Mouse (Mus musculus): ENCODE results near the gene Zfx. TPM values are rescaled to one million over a fixed set of nuclear protein-coding genes. Genes with fewer than 3 reads are reported as not detected.

Zfx gene
- polyA plus RNA-seq, 1 experiment = 4.7 TPM

GRCm38 (mm10) chrX:94133551-94133950, 10.0 kb upstream of the Zfx start:
- H3K79me2 ChIP-seq (ENCODE audit: control insufficient read depth, insufficient read depth) = no peaks in the 10 kb centered on the region
- no peaks in the 10 kb centered on the region for H3K27me3 ChIP-seq (ENCODE audit: control insufficient read depth, insufficient read depth, insufficient read length)
- no peak overlapping the region for H3ac ChIP-seq (ENCODE audit: control insufficient read depth, insufficient read length)
- H3K4me2 ChIP-seq (ENCODE audit: low read depth) = no peak overlapping the region
- no peak overlapping the region for H3K4me3 ChIP-seq
- TF ChIP-seq E2F4 (IDR thresholded peaks at IDR 0.05; ENCODE audit: insufficient read depth) (no peak), USF1 (IDR thresholded peaks at IDR 0.05; ENCODE audit: low read depth) (no peak)
- H3K36me3 ChIP-seq (ENCODE audit: control insufficient read depth, insufficient read depth) = no peaks in the 10 kb centered on the region

GRCm38 (mm10) chrX:94132239-94132638, 8.7 kb upstream of the Zfx start:
- Histone ChIP-seq H3K4me2 (ENCODE audit: low read depth) (no peak overlapping the region), H3K36me3 (ENCODE audit: control insufficient read depth, insufficient read depth) (no peaks in the 10 kb centered on the region), H3K79me2 (ENCODE audit: control insufficient read depth, insufficient read depth) (no peaks in the 10 kb centered on the region), H3K27me3 (ENCODE audit: control insufficient read depth, insufficient read depth, insufficient read length) (no peaks in the 10 kb centered on the region), H3ac (ENCODE audit: control insufficient read depth, insufficient read length) (no peak overlapping the region), H3K4me3 (no peak overlapping the region)
- TF ChIP-seq TCF3 (IDR thresholded peaks at IDR 0.05; ENCODE audit: insufficient read length, low read depth) = no peak
- no peak for TF ChIP-seq SRF (IDR thresholded peaks at IDR 0.05; ENCODE audit: control insufficient read depth, insufficient read length, low read depth)
- TF ChIP-seq REST (IDR thresholded peaks at IDR 0.05; ENCODE audit: insufficient read depth, insufficient read length) = no peak
- no peak for TF ChIP-seq MYOD1 (IDR thresholded peaks at IDR 0.05; ENCODE audit: control insufficient read depth in 1 of 3, insufficient read length in 2 of 3, low read depth in 2 of 3)
- TF ChIP-seq E2F4 (IDR thresholded peaks at IDR 0.05; ENCODE audit: insufficient read depth) = no peak
- TF ChIP-seq MYOG (IDR thresholded peaks at IDR 0.05; ENCODE audit: control insufficient read depth in 1 of 3, insufficient read depth in 1 of 3, insufficient read length in 2 of 3, low read depth in 2 of 3) = no peak

- H3K27me3 ChIP-seq (ENCODE audit: control insufficient read depth, insufficient read depth, insufficient read length) = no peaks in the 10 kb centered on the region
- no peak overlapping the region for H3K4me3 ChIP-seq
- H3K4me2 ChIP-seq (ENCODE audit: low read depth) = no peak overlapping the region
- no peaks in the 10 kb centered on the region for H3K36me3 ChIP-seq (ENCODE audit: control insufficient read depth, insufficient read depth)
- TF ChIP-seq TCF12 (IDR thresholded peaks at IDR 0.05; ENCODE audit: insufficient read depth, poor library complexity, severe bottlenecking) (no peak), MYOG (IDR thresholded peaks at IDR 0.05; ENCODE audit: control insufficient read depth in 1 of 3, insufficient read depth in 1 of 3, insufficient read length in 2 of 3, low read depth in 2 of 3) (no peak), SRF (IDR thresholded peaks at IDR 0.05; ENCODE audit: control insufficient read depth, insufficient read length, low read depth) (no peak)
- no peak overlapping the region for H3ac ChIP-seq (ENCODE audit: control insufficient read depth, insufficient read length)
- no peaks in the 10 kb centered on the region for H3K79me2 ChIP-seq (ENCODE audit: control insufficient read depth, insufficient read depth)
These were observed 6.2 kb upstream of the Zfx start for GRCm38 (mm10) chrX:94129712-94130111.

- TF ChIP-seq MYOG (IDR thresholded peaks at IDR 0.05; ENCODE audit: control insufficient read depth in 1 of 3, insufficient read depth in 1 of 3, insufficient read length in 2 of 3, low read depth in 2 of 3) = no peak
- TF ChIP-seq REST (IDR thresholded peaks at IDR 0.05; ENCODE audit: insufficient read depth, insufficient read length) = no peak
- no peak for TF ChIP-seq POLR2A (IDR thresholded peaks at IDR 0.05; ENCODE audit: insufficient read length, low read depth)
- TF ChIP-seq E2F4 (IDR thresholded peaks at IDR 0.05; ENCODE audit: insufficient read depth) = no peak
- no peak for TF ChIP-seq SRF (IDR thresholded peaks at IDR 0.05; ENCODE audit: control insufficient read depth, insufficient read length, low read depth)
- no peak for TF ChIP-seq MYOD1 (IDR thresholded peaks at IDR 0.05; ENCODE audit: control insufficient read depth in 1 of 3, insufficient read length in 2 of 3, low read depth in 2 of 3)
- TF ChIP-seq MAX (IDR thresholded peaks at IDR 0.05; ENCODE audit: low read depth) = no peak
- TF ChIP-seq USF1 (IDR thresholded peaks at IDR 0.05; ENCODE audit: low read depth) = no peak
- no peak for TF ChIP-seq POLR2AphosphoS2 (IDR thresholded peaks at IDR 0.05; ENCODE audit: insufficient read length, low read depth)
- no peak for TF ChIP-seq TCF3 (IDR thresholded peaks at IDR 0.05; ENCODE audit: insufficient read length, low read depth)
- TF ChIP-seq TCF12 (IDR thresholded peaks at IDR 0.05; ENCODE audit: insufficient read depth, poor library complexity, severe bottlenecking) = no peak
- TF ChIP-seq CEBPB (IDR thresholded peaks at IDR 0.05; ENCODE audit: insufficient read depth, poor library complexity, severe bottlenecking) = no peak
- Histone ChIP-seq H3ac (ENCODE audit: control insufficient read depth, insufficient read length) (no peak overlapping the region), H3K4me3 (no peak overlapping the region)
These were observed 2.4 kb upstream of the Zfx start for GRCm38 (mm10) chrX:94125950-94126349.

GRCm38 (mm10) chrX:94122709-94123058, 818 bp downstream of the Zfx start:
- Histone ChIP-seq H3ac (ENCODE audit: control insufficient read depth, insufficient read length) (peak overlapping the region; percentile 97), H3K4me3 (peak overlapping the region; percentile 56), H3K27me3 (ENCODE audit: control insufficient read depth, insufficient read depth, insufficient read length) (no peaks in the 10 kb centered on the region), H3K79me2 (ENCODE audit: control insufficient read depth, insufficient read depth) (peaks cover 39% of the 10 kb centered on the region), H3K4me2 (ENCODE audit: low read depth) (no peak overlapping the region), H3K36me3 (ENCODE audit: control insufficient read depth, insufficient read depth) (no peaks in the 10 kb centered on the region)
- no peak for TF ChIP-seq TCF3 (IDR thresholded peaks at IDR 0.05; ENCODE audit: insufficient read length, low read depth)
- no peak for TF ChIP-seq POLR2AphosphoS2 (IDR thresholded peaks at IDR 0.05; ENCODE audit: insufficient read length, low read depth)
- no peak for TF ChIP-seq REST (IDR thresholded peaks at IDR 0.05; ENCODE audit: insufficient read depth, insufficient read length)
- no peak for TF ChIP-seq POLR2A (IDR thresholded peaks at IDR 0.05; ENCODE audit: insufficient read length, low read depth)
- TF ChIP-seq MYOD1 (IDR thresholded peaks at IDR 0.05; ENCODE audit: control insufficient read depth in 1 of 3, insufficient read length in 2 of 3, low read depth in 2 of 3) = no peak
- no peak for TF ChIP-seq USF1 (IDR thresholded peaks at IDR 0.05; ENCODE audit: low read depth)
- no peak for TF ChIP-seq MYOG (IDR thresholded peaks at IDR 0.05; ENCODE audit: control insufficient read depth in 1 of 3, insufficient read depth in 1 of 3, insufficient read length in 2 of 3, low read depth in 2 of 3)
- no peak for TF ChIP-seq MAX (IDR thresholded peaks at IDR 0.05; ENCODE audit: low read depth)
- TF ChIP-seq CEBPB (IDR thresholded peaks at IDR 0.05; ENCODE audit: insufficient read depth, poor library complexity, severe bottlenecking) = no peak
- TF ChIP-seq E2F4 (IDR thresholded peaks at IDR 0.05; ENCODE audit: insufficient read depth) = no peak
- TF ChIP-seq SRF (IDR thresholded peaks at IDR 0.05; ENCODE audit: control insufficient read depth, insufficient read length, low read depth) = no peak
- no peak for TF ChIP-seq TCF12 (IDR thresholded peaks at IDR 0.05; ENCODE audit: insufficient read depth, poor library complexity, severe bottlenecking)

More at GRCm38 (mm10) chrX:94125950-94126349, 2.4 kb upstream of the Zfx start:
- H3K4me2 ChIP-seq (ENCODE audit: low read depth) = no peak overlapping the region
- no peaks in the 10 kb centered on the region for H3K36me3 ChIP-seq (ENCODE audit: control insufficient read depth, insufficient read depth)
- peaks cover 7% of the 10 kb centered on the region for H3K79me2 ChIP-seq (ENCODE audit: control insufficient read depth, insufficient read depth)
- H3K27me3 ChIP-seq (ENCODE audit: control insufficient read depth, insufficient read depth, insufficient read length) = no peaks in the 10 kb centered on the region
